Mouse (Mus musculus) embryonic facial prominence, embryonic 10.5 days (tissue): Measurements from ENCODE around the gene Glyr1. TPM values are rescaled to one million over a fixed set of nuclear protein-coding genes. Genes with fewer than 3 reads are reported as not detected.

ENCODE experiments used
- DNase-seq: peaks from one replicate; pipeline ENCODE4 v3.0.0-alpha.2; 2017; ENCODE audit warnings: low spot score
- H3K27ac ChIP-seq: fragments of 300-500 bp; sonication (generic); replicated peaks from 2 replicates; pipeline ENCODE4 v1.5.1; 2016; ENCODE audit warnings: mild to moderate bottlenecking
- H3K27me3 ChIP-seq: fragments of 300-500 bp; sonication (generic); replicated peaks from 2 replicates; pipeline ENCODE4 v1.6.1; 2016; ENCODE audit warnings: low read depth, mild to moderate bottlenecking; ENCODE audit not compliant: poor library complexity, severe bottlenecking
- H3K36me3 ChIP-seq: fragments of 300-500 bp; sonication (generic); replicated peaks from 2 replicates; pipeline ENCODE4 v1.6.1; 2016; ENCODE audit warnings: mild to moderate bottlenecking, moderate library complexity
- H3K4me1 ChIP-seq: fragments of 300-500 bp; sonication (generic); 2 replicates; pipeline ENCODE4 v1.6.1; 2016
- H3K4me3 ChIP-seq: fragments of 300-500 bp; sonication (generic); 2 replicates; pipeline ENCODE4 v1.5.1; 2016; ENCODE audit warnings: mild to moderate bottlenecking, moderate library complexity
- H3K9me3 ChIP-seq: fragments of 300-500 bp; sonication (generic); 2 replicates; pipeline ENCODE4 v1.6.1; 2016; ENCODE audit warnings: mild to moderate bottlenecking
- WGBS: fragments of 180-500 bp; shearing (Covaris S2); methylation state at CpG from one replicate; pipeline ENCODE4 v1.1.7; 2016; 5-methylcytosine and 5-hydroxymethylcytosine counted together
- polyA plus RNA-seq: library from polyadenylated mRNA; unstranded; fragments of >200 nt; fragmentation: Nextera tagmentation; extraction: Ambion mirVana; gene quantifications from 2 replicates; pipeline ENCODE4 v1.2.1, GENCODE M21; 2016

Glyr1 gene
- polyA plus RNA-seq, 1 experiment from 2014 or later, result 211 TPM

GRCm38 (mm10) chr16:5007067-5007466 is 42.6 kb downstream of the Glyr1 start, which contains the start of gene Smim22:
Smim22 (plus strand) TSS chr16:5007288.
- Histone ChIP-seq H3K4me3 (peak within 1 kb of the TSS; percentile 29; the same call in 1 of the 2 replicates), H3K9me3 (no peaks in the 10 kb centered on the region), H3K27me3 (no peaks in the 10 kb centered on the region), H3K27ac (peak within 1 kb of the TSS; percentile 45; the same call in 1 of the 2 replicates), H3K4me1 (peaks cover 13% of the 10 kb centered on the region), H3K36me3 (peaks cover 21% of the 10 kb centered on the region)
- peak; percentile 35 for DNase-seq
- WGBS, result 45% methylated on average over 5 of the region's 5 CpGs

- H3K4me1 ChIP-seq, result 0 out of 2 replicates have a peak, but pooled peaks cover 5% of the 10 kb centered on the region
- no peak overlapping the region for H3K4me3 ChIP-seq
- no peaks in the 10 kb centered on the region for H3K9me3 ChIP-seq
- 77% methylated on average over 3 of the region's 3 CpGs for WGBS
- no peaks in the 10 kb centered on the region for H3K36me3 ChIP-seq
- no peak overlapping the region for H3K27ac ChIP-seq
- H3K27me3 ChIP-seq, result no peaks in the 10 kb centered on the region
- DNase-seq, result no peak
Observed at GRCm38 (mm10) chr16:5000611-5001010, 49.1 kb downstream of the Glyr1 start.

DNA sequence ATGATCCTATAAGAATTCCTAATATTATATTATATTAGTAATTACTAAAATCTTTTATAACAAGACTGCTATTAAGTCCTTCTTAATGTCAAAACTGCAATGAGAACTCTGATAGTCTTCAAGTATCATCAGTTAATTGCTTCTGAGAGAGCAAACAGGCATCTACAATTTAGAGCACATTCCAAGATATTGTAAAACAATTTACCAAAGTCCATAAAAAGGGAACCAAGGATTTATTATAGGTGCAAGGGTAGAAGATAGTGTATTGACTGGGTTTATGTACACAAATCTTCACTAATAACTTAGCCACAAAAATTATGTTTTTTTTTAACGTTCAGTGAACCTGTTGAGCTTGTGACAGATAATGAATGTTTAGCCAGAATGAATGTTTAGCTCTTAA is 50.7 kb downstream of the Glyr1 start:
- DNase-seq, result no peak
- H3K4me1 ChIP-seq, result 0 out of 2 replicates have a peak, but pooled peaks cover 5% of the 10 kb centered on the region
- no peak overlapping the region for H3K27ac ChIP-seq
- WGBS, result 79% methylated on average over 1 of the region's 1 CpGs
- no peaks in the 10 kb centered on the region for H3K36me3 ChIP-seq
- H3K9me3 ChIP-seq, result no peaks in the 10 kb centered on the region
- H3K27me3 ChIP-seq, result no peaks in the 10 kb centered on the region
- H3K4me3 ChIP-seq, result no peak overlapping the region

DNA sequence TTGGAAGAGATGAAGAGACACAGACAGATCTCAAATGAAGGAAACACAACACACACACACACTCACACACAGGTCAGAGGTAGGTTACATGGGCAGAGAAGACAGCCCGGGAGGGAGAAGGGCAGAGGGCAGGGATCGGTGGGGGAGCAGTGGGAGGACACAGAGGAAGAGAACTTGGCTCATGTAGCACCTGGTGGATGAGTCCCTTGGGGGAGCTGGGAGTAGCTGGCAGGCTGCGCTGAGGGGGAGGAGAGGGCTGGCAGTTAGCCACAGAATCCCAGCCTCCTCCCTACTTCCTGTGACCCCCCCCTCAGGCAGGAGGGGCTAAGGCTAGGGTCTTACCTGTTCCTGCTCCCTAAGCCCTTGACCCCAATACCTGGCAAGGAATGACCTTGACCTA is 52.1 kb downstream of the Glyr1 start, which contains the start of gene Sept12:
Gene Sept12, minus strand, starts transcription at position 300 of the 400 bp plus-strand sequence.
- no peak for DNase-seq
- no peaks in the 10 kb centered on the region for H3K27me3 ChIP-seq
- H3K4me3 ChIP-seq, result no peak within 1 kb of the TSS
- no peaks in the 10 kb centered on the region for H3K9me3 ChIP-seq
- H3K4me1 ChIP-seq, result 0 out of 2 replicates have a peak, but pooled peaks cover 5% of the 10 kb centered on the region
- H3K36me3 ChIP-seq, result no peaks in the 10 kb centered on the region
- 62% methylated on average over 3 of the region's 3 CpGs for WGBS
- H3K27ac ChIP-seq, result no peak within 1 kb of the TSS

DNA sequence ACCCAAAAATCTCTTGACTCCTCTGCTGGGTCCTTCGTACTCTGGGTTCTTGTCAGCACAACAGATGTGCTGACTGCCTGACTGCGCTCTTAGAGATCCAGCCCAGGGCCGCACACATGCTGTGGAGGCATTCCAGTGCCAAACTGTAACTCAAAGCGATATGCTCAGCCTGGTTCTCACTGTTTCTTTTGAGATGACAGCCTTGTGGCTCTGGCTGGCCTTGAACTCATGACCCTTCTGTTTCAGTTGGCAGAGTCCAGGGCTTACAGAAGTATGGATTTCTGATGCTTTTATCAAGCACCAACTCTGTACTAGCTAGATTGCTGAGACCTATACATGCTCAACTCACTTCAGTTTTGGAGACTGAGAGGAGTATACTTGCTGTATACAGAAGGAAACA is 56.4 kb downstream of the Glyr1 start:
- Histone ChIP-seq H3K36me3 (no peaks in the 10 kb centered on the region), H3K27me3 (no peaks in the 10 kb centered on the region), H3K4me3 (no peak overlapping the region), H3K27ac (no peak overlapping the region), H3K4me1 (0 out of 2 replicates have a peak, but pooled peaks cover 5% of the 10 kb centered on the region), H3K9me3 (no peaks in the 10 kb centered on the region)
- DNase-seq, result no peak
- 83% methylated on average over 4 of the region's 4 CpGs for WGBS

DNA sequence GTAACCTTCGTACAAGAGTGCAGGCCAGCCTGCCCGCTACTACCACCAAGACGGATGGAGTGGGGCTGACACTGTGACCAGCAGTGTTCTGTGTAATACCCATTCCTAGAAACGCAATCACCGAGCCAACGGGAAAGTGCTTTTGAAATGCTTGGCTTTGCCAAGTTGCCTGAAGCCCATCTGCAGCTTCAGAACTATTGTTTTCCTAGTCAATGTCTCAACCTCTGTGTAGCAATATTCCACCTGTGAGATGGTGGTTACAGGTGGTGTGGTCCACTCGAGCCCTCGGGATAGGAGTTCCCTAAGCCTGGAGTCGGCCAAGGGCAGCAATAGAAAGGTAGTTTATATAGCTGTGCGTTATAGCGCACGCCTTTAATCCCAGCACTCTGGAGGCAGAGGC is 64.9 kb downstream of the Glyr1 start:
- no peaks in the 10 kb centered on the region for H3K4me1 ChIP-seq
- H3K9me3 ChIP-seq, result no peaks in the 10 kb centered on the region
- H3K27me3 ChIP-seq, result no peaks in the 10 kb centered on the region
- H3K4me3 ChIP-seq, result no peak overlapping the region
- no peak for DNase-seq
- no peaks in the 10 kb centered on the region for H3K36me3 ChIP-seq
- no peak overlapping the region for H3K27ac ChIP-seq
- WGBS, result 90% methylated on average over 12 of the region's 12 CpGs

- no peaks in the 10 kb centered on the region for H3K27me3 ChIP-seq
- no peaks in the 10 kb centered on the region for H3K9me3 ChIP-seq
- H3K4me3 ChIP-seq, result no peak overlapping the region
- H3K4me1 ChIP-seq, result no peaks in the 10 kb centered on the region
- peak; percentile 18 for DNase-seq
- H3K36me3 ChIP-seq, result no peaks in the 10 kb centered on the region
- no peak overlapping the region for H3K27ac ChIP-seq
- 75% methylated on average over 4 of the region's 4 CpGs for WGBS
Observed at GRCm38 (mm10) chr16:4979755-4980380, 69.8 kb downstream of the Glyr1 start.

GRCm38 (mm10) chr16:4978275-4979051 is 71.2 kb downstream of the Glyr1 start:
- H3K4me3 ChIP-seq, result no peak overlapping the region
- 73% methylated on average over 5 of the region's 5 CpGs for WGBS
- no peaks in the 10 kb centered on the region for H3K36me3 ChIP-seq
- H3K27me3 ChIP-seq, result no peaks in the 10 kb centered on the region
- no peaks in the 10 kb centered on the region for H3K4me1 ChIP-seq
- no peak for DNase-seq
- no peaks in the 10 kb centered on the region for H3K9me3 ChIP-seq
- H3K27ac ChIP-seq, result no peak overlapping the region

GRCm38 (mm10) chr16:4976180-4976579 is 73.5 kb downstream of the Glyr1 start:
- WGBS, result 77% methylated on average over 2 of the region's 2 CpGs
- no peak for DNase-seq
- no peaks in the 10 kb centered on the region for H3K36me3 ChIP-seq

DNA sequence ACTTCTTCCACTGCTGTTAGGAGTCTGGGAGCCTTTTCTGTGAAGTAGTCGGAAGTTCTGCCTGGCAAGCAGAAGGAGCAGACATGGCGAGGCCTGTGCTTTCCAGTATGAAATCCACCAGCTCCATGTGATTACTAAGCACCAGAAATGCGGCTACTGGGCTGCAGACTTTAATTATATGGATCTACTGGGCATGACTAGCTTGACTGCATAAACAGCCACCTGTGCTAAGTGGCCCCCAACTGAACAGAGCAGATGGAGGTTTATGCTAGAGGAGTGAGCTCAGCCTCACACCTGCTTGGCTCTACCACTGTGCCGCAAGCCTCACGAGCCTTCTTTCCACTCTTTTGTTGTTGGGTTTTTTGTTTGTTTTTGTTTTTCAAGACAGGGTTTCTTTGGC is 75.1 kb downstream of the Glyr1 start:
- no peak for DNase-seq
- WGBS, result 85% methylated on average over 5 of the region's 5 CpGs
- Histone ChIP-seq H3K9me3 (no peaks in the 10 kb centered on the region), H3K4me3 (no peak overlapping the region), H3K36me3 (no peaks in the 10 kb centered on the region), H3K4me1 (no peaks in the 10 kb centered on the region), H3K27me3 (no peaks in the 10 kb centered on the region), H3K27ac (no peak overlapping the region)

More at GRCm38 (mm10) chr16:4976180-4976579, 73.5 kb downstream of the Glyr1 start:
- H3K9me3 ChIP-seq, result no peaks in the 10 kb centered on the region
- H3K27me3 ChIP-seq, result no peaks in the 10 kb centered on the region
- no peak overlapping the region for H3K27ac ChIP-seq
- H3K4me3 ChIP-seq, result no peak overlapping the region
- H3K4me1 ChIP-seq, result no peaks in the 10 kb centered on the region

DNA sequence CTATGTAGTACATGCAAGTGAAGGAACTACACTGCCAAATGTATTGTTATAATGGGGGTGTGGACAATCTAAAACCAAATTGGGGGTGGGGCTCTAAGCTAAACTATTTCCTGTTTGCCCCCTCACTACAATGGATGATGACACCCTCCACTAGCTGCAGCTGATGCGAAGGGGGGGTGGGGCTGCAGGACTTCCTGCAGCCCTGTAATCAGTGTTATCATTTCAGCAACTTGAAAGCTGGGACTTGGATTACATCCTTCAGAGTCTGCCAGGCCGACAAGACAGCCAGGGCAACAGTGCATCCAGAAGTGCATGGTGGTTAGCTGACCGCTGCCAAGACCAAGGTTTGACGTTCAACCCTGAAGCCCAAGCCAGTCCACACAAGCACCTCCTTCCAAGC is 78.0 kb downstream of the Glyr1 start:
- H3K4me1 ChIP-seq, result no peaks in the 10 kb centered on the region
- no peak for DNase-seq
- WGBS, result 76% methylated on average over 4 of the region's 4 CpGs
- no peak overlapping the region for H3K27ac ChIP-seq
- no peaks in the 10 kb centered on the region for H3K36me3 ChIP-seq
- H3K27me3 ChIP-seq, result no peaks in the 10 kb centered on the region
- H3K4me3 ChIP-seq, result no peak overlapping the region
- no peaks in the 10 kb centered on the region for H3K9me3 ChIP-seq

DNA sequence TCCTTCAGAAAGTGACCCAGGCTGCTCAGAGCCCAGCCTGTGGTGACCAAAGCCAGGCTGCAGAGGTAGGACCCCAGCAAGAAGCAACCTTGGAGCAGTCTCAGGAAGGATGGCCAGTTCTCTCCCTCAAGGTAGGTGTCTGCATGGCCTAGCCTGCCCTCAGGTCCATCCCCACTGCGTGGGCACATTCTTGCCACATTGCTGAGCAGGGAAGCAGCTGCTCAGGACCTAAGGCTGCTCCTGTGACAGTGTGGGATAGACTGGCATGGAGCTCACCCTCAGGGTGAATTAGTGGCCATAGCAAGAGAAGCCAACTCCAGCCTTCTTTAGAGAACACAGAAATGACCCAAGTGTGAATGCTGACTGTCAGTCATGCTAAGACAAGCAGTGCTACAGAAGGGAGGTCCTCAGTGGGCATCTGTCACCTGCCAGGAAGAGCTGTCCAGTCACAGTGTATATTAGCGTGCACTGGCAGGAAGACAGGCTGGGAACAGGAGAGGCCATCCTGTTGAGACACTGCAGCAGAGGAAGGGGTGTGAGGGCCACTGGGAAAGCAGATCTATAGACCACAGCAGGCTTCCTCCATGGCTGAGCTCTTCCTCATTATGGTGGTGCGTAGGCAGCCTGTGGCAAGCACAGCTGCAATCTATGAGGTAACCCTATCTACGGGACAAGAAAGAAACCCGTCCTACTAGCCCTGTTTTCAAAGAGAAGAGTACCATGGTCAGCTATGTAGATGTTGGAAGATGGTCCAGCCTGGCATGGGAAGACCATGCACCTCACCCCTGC is 80.4 kb downstream of the Glyr1 start:
- Histone ChIP-seq H3K4me1 (peaks cover 7% of the 10 kb centered on the region), H3K36me3 (no peaks in the 10 kb centered on the region), H3K4me3 (no peak overlapping the region), H3K27ac (no peak overlapping the region), H3K27me3 (no peaks in the 10 kb centered on the region), H3K9me3 (no peaks in the 10 kb centered on the region)
- WGBS, result 89% methylated on average over 5 of the region's 5 CpGs
- no peak for DNase-seq
